Mouse (Mus musculus) right cerebral cortex, postnatal 25 days (tissue): ENCODE results near the gene Sipa1l3.

ENCODE experiments used
- DNase-seq: peaks from one replicate; pipeline ENCODE4 v3.0.0; 2022

Sipa1l3 gene

DNA sequence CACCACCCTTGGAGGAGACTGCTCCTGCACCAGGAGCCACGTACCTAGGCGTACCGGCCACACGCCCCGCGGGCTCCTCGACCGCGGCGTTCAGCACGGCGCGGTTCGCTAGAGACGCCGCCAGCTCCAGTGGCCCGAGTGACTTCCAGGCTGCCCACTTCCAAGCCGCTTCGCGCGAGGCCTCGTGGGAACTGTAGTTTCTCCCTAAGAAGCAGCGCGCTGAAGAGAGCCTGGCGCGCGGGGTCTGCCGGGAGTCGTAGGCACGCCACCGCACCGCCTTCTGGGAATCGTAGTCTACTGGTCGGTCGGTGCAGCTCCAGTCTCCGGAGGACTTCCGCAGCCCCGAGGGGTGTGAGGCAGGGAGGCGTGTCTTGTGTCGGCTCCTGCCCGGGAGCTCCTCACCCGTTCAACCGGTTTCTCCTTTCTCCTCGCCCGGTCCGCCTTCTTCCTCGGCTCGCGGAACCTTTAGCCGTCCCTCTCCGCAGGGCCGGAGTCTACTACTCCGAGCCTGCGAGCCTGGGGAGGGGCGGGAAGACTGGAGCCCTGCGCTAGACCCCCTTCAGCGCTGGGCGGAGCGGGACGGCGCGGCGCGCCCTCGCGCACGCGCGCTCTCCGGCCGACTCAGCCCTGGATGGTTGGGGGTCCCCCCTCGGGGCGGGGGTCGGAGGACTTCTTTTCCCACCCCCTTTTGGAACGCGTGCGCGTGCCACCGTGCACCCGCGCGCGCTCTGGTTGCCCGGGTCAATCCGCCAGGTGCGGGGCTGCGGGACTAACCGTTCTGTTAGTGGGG lies at the start of gene Sipa1l3:
Gene Sipa1l3 (minus strand): TSS at position 221 of the 790 bp plus-strand sequence.
- DNase-seq: peak; percentile 97

GRCm38 (mm10) chr7:29563006-29563405 lies 44.6 kb upstream of the Sipa1l3 start:
- no peak for DNase-seq

DNA sequence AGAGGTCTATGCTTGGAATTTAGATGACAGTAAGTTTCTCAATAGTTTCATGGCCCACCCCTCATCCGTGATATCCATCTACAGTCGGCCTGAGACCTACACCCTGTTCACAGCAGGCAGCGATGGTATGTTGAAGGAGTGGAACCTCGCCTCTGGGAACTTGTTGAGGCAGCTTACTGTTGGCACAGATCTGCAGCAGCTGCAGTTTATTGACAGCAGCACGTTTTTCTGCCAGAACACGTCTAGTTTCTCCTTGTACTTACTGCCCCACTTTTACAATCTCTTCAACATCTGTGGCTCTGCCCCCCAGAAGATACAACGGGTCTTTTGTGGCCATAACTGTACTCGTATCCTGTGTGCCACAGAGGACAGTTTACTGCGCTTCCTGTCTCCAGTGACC lies 42.6 kb upstream of the Sipa1l3 start:
- no peak for DNase-seq

DNA sequence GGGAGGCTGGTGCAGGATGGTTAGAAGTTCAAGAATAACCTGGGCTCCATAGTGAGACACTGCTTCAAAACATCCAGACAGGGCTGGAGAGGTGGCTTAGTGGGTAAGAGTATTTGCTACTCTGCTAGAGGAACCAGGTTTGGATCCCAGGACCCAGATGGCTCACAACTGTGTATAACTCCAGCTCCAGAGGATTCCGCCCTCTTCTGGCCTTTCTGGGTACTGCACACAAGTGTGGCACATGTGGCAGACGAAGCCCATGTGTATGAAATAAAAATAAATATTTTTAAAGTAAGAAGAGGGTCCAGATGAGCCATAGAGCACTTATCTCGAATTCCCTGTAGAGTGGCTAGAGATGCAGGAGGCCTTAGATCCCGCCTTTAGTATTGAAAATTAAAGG lies 40.8 kb upstream of the Sipa1l3 start:
- no peak for DNase-seq

DNA sequence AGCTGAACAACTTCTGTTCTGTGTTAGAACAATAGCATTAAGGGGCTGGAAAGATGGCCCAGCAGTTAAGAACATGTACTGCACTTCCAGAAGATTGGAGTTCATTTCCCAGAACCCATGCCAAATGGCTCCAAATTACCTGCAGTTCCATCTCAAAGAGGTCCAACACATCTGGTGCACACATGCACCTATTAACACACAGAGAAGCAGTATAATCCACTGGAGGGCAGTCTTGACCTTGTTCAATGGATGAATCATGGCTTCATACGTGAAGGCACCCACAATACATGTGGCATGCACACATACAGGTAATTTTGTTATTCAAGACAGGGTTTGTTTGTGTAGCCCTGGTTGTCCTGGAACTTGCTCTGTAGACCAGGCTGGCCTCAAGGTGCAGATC lies 40.3 kb upstream of the Sipa1l3 start:
- DNase-seq: no peak

DNA sequence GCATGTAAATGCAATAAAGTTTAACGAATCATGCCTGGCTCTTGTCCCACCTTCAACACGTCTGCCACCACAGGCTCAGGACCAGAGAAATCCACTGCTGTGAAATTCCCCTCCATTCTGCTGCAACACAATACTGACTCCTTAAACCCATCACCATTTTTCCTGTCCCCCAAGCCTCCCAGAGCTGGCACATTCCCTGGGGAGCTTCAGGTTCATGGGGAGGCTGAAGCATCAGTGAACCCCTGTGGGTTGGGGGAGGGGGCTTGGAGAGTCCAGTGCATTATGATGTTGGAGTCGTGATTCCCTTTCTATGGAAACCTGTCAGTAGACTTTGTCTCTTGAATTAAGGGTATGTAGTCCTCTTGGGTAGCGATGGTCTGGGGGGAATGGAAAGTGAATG lies 37.8 kb upstream of the Sipa1l3 start:
- DNase-seq: no peak

- DNase-seq: no peak
These were observed 37.1 kb upstream of the Sipa1l3 start for GRCm38 (mm10) chr7:29555521-29555920.

- no peak for DNase-seq
These were observed 36.6 kb upstream of the Sipa1l3 start for GRCm38 (mm10) chr7:29555051-29555450.

DNA sequence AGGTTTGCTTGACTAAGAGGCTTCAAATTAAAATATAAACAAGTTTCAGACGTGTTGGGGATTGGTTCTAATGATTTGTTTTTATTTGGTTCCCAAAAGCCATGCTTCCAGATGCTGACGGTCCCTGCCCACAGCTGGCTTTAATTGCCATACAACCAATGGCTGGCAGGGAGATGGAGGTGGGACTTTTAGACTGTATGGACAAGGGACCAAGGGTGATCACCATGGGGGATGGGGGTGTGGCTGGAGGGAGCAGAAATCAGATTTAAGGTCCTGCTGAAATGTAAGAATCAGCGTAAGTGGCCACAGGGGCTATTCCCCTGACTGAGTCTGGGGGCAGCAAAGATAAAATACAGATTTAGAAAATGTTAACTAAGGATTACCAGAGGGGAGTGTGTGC lies 32.2 kb upstream of the Sipa1l3 start:
- DNase-seq: no peak

DNA sequence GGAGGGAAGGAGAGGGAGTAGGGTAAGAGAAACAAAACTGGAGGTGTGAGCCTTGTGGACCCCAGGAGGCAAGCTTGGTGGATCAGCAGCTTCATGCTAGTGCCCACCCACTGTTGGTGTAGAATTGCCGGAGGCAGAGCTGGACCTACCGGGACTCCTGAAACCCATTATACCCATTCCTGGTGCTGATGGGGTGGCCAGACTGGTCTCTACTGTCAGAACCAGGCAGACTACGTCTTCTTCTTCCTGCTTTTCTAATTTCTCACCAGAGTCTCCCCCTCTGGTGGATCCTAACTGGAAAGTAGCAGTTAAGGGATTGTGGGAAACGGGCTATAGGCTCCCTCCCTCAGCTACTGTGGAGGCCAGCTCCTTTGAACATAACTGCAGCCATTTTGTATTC lies 23.2 kb upstream of the Sipa1l3 start:
- DNase-seq: no peak

GRCm38 (mm10) chr7:29541186-29541585 lies 22.7 kb upstream of the Sipa1l3 start:
- no peak for DNase-seq

- DNase-seq: no peak
These were observed 22.2 kb upstream of the Sipa1l3 start for GRCm38 (mm10) chr7:29540631-29541030.

GRCm38 (mm10) chr7:29523700-29524099 lies 5.3 kb upstream of the Sipa1l3 start:
- DNase-seq: peak; percentile 74

DNA sequence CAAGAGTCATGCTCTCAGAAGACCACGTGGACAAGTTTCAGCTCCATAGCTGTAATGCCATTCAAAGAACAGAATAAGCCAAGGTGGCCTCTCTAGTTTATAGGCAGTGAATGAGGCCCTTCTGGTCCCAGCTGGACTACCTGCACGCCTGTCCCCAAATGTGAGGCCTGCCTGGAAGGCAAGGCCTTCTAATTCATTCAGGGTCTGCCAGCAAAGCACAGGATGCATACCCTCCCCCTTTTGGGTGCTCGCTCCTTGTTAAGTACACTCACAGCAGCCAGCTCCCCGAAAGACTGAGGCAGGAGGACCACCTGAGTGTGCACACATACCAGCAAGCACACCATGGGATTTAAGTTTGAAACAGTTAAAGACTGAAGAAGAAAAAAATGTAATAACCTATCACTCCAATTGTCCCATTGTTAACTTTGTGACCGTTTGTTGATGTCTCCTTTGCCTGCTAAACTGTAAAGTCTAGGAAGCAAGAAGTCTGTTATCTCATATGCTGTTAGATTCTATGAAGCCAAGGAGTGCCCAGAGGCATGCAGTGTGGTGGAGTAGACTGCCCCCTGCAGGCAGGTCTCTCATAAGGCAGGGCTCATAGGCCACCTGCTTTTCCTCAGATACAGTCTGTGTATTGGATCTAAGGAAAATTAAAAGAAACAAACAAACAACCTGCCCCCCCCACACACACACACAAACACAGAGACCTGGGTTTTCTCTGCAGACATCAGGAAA lies 3.6 kb upstream of the Sipa1l3 start:
- DNase-seq: peak; percentile 80

GRCm38 (mm10) chr7:29521365-29521764 lies 2.9 kb upstream of the Sipa1l3 start:
- DNase-seq: no peak

DNA sequence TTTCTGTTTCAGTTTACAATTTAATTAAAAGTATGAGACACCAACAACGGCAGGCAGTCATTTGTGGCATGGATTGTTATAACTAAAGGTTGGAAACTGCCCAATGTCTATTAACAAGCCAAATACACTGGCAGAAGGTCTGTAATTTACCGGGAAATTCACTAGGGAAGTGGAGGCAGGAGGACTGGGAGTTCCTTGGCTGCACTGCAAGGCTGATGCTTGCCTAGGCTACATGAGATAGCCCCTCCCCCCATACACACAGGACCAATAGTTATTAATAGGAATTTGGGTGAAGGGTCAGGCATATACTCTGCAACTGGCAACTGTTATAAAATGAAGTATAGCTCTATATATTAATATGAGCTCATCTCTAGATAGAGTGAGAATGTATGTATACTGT lies 2.4 kb upstream of the Sipa1l3 start:
- no peak for DNase-seq

DNA sequence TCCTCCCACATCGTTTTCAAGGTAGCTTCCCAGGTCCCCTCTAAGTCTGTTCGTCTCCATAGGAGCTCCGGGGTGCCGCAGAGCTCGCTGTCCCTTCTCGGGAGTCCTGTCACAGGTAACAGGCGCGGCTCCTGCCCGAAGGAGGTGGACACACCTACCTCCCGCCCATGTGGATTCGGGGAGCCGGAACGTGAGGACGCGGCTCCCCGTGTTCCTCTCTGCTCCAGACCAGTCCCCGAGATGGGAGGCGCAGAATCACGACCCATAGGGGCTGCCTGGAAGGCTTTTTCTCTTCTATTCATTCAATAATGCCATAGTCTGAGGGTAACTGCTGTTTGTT lies 740 bp upstream of the Sipa1l3 start:
- peak; percentile 42 for DNase-seq

DNA sequence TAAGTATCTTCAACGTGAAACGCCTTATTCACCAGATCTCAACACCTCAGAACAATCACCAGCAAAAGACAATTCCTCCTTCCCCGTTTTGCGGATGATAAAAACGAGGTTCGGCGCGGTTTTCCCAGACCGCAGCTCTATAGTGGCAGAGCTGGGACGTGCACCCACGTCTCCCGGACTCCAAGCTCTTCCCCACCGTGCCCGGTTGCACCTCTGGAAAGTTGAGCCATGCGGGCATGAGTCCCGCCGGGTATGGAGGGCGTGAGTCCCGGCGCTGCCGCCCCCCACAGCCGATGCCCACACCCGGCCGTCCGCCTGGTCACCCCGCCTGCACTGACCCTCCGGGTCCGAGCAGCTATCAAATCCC lies 404 bp downstream of the Sipa1l3 start:
- no peak for DNase-seq

- DNase-seq: no peak
These were observed 1.3 kb downstream of the Sipa1l3 start for GRCm38 (mm10) chr7:29517178-29517577.

- DNase-seq: no peak
These were observed 2.8 kb downstream of the Sipa1l3 start for GRCm38 (mm10) chr7:29515652-29516051.

DNA sequence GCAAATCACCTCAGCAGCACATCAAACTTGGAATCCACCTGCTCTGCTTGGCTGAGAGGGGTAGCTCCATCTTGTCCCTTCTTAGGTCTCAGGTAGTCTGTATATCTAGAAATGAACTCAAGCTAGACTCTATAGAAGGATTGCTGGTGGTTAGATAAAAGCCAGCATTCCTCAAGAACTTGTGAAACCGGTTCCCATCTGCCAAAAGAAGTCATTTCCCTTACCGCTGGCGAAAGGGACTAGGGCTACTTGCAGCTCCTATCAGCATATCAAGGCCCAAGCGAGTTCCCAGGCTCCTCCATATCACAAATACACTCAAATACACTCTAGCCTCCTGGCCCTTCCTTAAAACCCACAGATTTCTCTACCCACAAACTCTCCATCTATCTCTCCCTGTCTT lies 5.7 kb downstream of the Sipa1l3 start:
- DNase-seq: no peak

DNA sequence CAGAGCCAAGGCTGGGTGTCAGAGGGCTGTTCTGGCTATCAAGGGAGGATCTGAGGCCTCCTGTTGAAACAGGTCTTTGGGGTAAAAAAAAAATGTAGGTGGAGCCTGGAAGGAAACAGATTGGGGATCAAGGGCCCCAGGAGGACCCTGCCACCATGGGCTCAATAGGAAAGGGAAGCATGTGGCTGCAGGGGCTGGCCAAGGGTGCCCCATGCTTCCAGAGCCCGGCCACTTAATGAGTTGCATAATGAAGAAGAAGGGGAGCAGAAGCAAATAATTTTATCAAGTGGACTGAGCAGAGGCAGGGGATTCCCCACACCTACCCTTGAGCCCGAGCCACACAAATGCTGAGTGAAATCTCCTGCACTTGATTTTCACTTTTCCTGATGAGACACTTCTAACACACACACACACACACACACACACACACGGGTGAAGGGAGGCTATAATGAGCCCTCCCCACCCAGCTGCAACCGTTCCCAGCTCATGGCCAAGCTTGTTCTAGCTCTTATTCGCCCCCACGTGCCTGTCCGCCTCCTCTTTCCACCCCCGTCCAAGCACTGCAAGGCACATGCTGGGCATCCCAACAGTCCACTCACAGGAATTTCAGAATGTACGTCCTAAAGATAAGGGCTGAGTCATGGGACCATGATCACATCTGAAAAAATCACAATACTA lies 6.7 kb downstream of the Sipa1l3 start:
- DNase-seq: no peak

DNA sequence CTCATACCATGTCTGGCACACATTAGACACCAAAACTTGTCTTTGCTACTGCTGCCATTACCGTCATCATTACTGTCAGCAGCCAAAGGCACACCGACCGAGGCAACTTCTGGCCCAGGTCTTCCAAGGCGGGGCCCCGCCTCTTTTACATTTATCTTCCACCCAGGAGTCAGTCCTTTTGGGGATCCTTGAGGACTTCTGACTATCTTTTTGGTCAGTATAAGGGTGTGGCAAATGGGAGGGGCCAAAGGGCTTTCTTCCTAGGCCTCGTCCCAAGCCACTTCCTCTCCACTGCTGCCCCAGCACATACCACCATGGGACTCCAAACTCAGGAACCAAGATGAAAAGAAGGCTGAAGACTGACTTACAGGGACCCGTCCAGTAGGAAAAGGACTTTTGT lies 9.9 kb downstream of the Sipa1l3 start:
- no peak for DNase-seq
